Mouse (Mus musculus) CD4-positive helper T cell, adult 2 months (primary cell): ENCODE data around the gene Mbtps2.

Experiments used
- DNase-seq: peaks from one replicate; pipeline ENCODE4 v3.0.0-alpha.2; 2012; ENCODE audit warnings: low read depth, missing footprints, low spot score

The Mbtps2 gene

GRCm38 (mm10) chrX:157504506-157504905 lies 94.0 kb downstream of the Mbtps2 start:
- DNase-seq, result no peak

DNA sequence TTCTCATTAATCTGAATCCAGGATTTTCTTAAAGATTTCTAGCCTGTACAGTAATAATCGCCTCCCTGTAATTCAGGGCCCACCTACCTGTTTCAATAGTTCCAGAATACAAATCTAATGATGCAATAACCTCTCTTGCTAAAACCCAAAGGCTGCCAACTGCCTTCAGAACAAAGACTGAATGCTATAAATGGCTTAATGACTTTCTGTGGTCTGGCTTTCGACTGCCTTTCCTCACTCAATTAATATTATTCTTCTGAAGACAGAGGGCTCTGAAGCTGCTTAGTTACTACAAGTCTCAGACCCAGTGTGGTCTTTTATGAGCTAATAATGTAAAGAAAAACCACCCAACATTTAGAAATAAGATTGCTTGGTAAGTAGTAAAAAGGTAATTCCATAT lies 96.6 kb downstream of the Mbtps2 start:
- DNase-seq, result no peak

GRCm38 (mm10) chrX:157500004-157500403 lies 98.5 kb downstream of the Mbtps2 start:
- DNase-seq, result no peak

GRCm38 (mm10) chrX:157493159-157493558 lies 105.4 kb downstream of the Mbtps2 start:
- DNase-seq, result no peak

- peak; percentile 87 for DNase-seq
These were observed 106.4 kb downstream of the Mbtps2 start, which contains the start of gene Sms for GRCm38 (mm10) chrX:157491944-157492726. Gene Sms, minus strand, starts transcription at chrX:157492287.

DNA sequence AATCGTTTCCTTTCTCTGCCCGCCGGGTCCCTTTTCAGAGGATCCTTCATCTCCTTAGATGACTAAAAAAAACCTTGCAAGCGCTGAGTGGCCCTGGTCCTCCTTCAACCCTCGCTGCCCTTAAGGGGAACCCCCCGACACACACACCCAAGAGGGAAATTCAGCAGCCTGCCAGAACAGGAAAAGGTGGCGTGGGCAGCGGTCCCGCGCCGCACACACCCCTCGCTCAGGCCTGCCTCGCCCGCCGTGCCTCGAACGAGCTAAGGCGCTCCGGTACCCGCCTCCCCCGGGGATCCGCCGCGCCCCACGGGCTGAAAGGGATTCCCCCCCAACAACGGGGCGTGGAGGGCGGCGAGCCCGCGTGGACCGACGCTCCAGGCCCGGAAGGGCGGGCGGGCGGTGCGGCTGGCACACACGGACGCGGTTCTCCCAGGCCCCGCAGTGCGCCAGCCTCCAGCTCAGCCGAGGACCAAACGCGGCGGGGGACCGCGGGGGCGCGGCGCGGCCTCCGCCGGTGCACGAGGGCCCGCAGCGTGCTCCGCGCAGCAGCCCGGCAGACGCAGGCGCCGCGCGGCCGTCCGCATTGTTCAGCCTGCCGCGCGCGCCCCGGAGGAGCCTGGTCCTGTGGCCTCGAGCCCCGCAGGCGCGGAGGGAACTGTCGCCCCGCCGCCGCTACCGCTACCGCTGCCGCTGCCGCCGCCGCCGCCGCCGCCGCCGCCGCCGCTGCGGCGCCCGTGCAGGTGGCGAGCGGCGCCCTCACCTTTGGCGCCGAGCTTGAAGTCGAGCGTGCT lies 107.2 kb downstream of the Mbtps2 start:
- peak; percentile 73 for DNase-seq

- DNase-seq, result no peak
These were observed 107.8 kb downstream of the Mbtps2 start for GRCm38 (mm10) chrX:157490769-157491144.

- DNase-seq, result no peak
These were observed 108.4 kb downstream of the Mbtps2 start for GRCm38 (mm10) chrX:157489871-157490721.

DNA sequence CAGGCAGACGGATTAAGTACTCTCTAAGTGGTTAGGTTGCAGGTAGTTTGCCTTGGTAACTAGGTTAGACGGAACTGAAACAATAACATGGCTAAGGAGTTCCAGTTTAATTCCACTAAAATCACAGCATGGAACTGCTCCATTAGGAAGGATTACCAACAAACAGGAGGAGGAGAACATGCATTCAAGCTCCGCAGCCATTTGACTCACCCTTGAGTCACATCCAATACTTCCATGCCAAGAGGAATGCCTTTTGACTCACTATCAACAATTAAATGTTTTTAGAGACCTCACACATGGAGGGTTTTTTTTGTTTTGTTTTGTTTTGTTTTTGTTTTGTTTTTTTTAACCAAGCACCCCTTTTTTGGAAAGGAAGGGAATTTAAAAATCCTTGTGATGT lies 109.7 kb downstream of the Mbtps2 start:
- DNase-seq, result no peak

- DNase-seq, result peak; percentile 55
These were observed 111.8 kb downstream of the Mbtps2 start for GRCm38 (mm10) chrX:157486765-157487164.
